Mouse (Mus musculus) heart, embryonic 10.5 days (tissue): ENCODE data around the gene Skint9. TPM values are rescaled to one million over a fixed set of nuclear protein-coding genes. Genes with fewer than 3 reads are reported as not detected.
"Not testable (repeated sequence)": the region's sequence is repeated elsewhere in the genome, so short reads cannot be mapped to it uniquely, and the experiment has no call there.

Source experiments
- DNase-seq: peaks from one replicate; pipeline ENCODE4 v3.0.0-alpha.2; 2017; ENCODE audit warnings: low spot score
- H3K27ac ChIP-seq: fragments of 300-500 bp; sonication (generic); 2 replicates; pipeline ENCODE4 v1.5.1; 2016; ENCODE audit warnings: mild to moderate bottlenecking
- H3K27me3 ChIP-seq: fragments of 300-500 bp; sonication (generic); 2 replicates; pipeline ENCODE4 v1.6.1; 2016; ENCODE audit warnings: mild to moderate bottlenecking; ENCODE audit not compliant: poor library complexity, insufficient read depth, severe bottlenecking
- H3K36me3 ChIP-seq: fragments of 300-500 bp; sonication (generic); 2 replicates; pipeline ENCODE4 v1.6.1; 2016; ENCODE audit warnings: mild to moderate bottlenecking, moderate library complexity
- H3K4me1 ChIP-seq: fragments of 300-500 bp; sonication (generic); 2 replicates; pipeline ENCODE4 v1.6.1; 2016; ENCODE audit warnings: mild to moderate bottlenecking
- H3K4me3 ChIP-seq: fragments of 300-500 bp; sonication (generic); 2 replicates; pipeline ENCODE4 v1.5.1; 2016; ENCODE audit warnings: mild to moderate bottlenecking, moderate library complexity
- H3K9me3 ChIP-seq: fragments of 300-500 bp; sonication (generic); 2 replicates; pipeline ENCODE4 v1.6.1; 2016; ENCODE audit warnings: mild to moderate bottlenecking, moderate library complexity
- WGBS: fragments of 180-500 bp; shearing (Covaris S2); methylation state at CpG from one replicate; pipeline ENCODE4 v1.1.7; 2016; 5-methylcytosine and 5-hydroxymethylcytosine counted together
- polyA plus RNA-seq: library from polyadenylated mRNA; unstranded; fragments of >200 nt; fragmentation: Nextera tagmentation; extraction: Ambion mirVana; gene quantifications from 2 replicates; pipeline ENCODE4 v1.2.1, GENCODE M21; 2016

The Skint9 gene
- not detected in 2 replicates for polyA plus RNA-seq

- no peaks in the 10 kb centered on the region for H3K4me1 ChIP-seq
- no peaks in the 10 kb centered on the region for H3K27me3 ChIP-seq
- no peak within 1 kb of the TSS for H3K27ac ChIP-seq
- no peaks in the 10 kb centered on the region for H3K36me3 ChIP-seq
- no peak for DNase-seq
- peaks cover 9% of the 10 kb centered on the region for H3K9me3 ChIP-seq
- no peak within 1 kb of the TSS for H3K4me3 ChIP-seq
Measured at GRCm38 (mm10) chr4:112433885-112434284, at the start of gene Skint9. TSS of gene Skint9 (minus strand) at chr4:112433985.

GRCm38 (mm10) chr4:112432685-112433084 is 1.1 kb downstream of the Skint9 start:
- Histone ChIP-seq H3K27ac (no peak overlapping the region), H3K27me3 (no peaks in the 10 kb centered on the region), H3K4me1 (no peaks in the 10 kb centered on the region), H3K36me3 (no peaks in the 10 kb centered on the region), H3K4me3 (no peak overlapping the region), H3K9me3 (peaks cover 5% of the 10 kb centered on the region)
- no peak for DNase-seq
- 60% methylated on average over 1 of the region's 1 CpGs for WGBS

DNA sequence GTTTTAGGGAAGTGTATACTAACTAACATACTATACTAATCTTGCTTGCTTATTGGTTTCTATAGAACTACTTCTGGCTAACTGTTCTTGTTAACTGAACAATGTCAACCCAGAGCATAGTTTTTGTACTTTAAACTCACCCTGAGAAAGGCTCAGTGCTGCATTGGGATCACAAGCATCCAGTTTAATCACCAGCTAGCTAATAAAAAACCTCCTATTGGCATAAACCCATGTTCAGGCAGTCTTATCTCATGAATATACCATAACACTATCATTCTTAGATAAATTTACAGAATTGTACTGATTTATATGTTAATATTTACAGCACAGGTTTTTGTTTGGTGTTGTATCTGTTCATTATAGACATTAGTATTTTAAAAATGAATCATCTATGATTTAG is 1.6 kb downstream of the Skint9 start:
- H3K4me3 ChIP-seq: no peak overlapping the region
- no peaks in the 10 kb centered on the region for H3K4me1 ChIP-seq
- H3K27ac ChIP-seq: no peak overlapping the region

GRCm38 (mm10) chr4:112349111-112349510 is 84.7 kb downstream of the Skint9 start:
- H3K36me3 ChIP-seq, H3K4me1 ChIP-seq, H3K27me3 ChIP-seq, DNase-seq, H3K9me3 ChIP-seq, H3K27ac ChIP-seq, H3K4me3 ChIP-seq: not testable (repeated sequence)
- WGBS: 90% methylated on average over 17 of the region's 17 CpGs

More for the DNA sequence above, 1.6 kb downstream of the Skint9 start:
- no peak for DNase-seq
- H3K27me3 ChIP-seq: no peaks in the 10 kb centered on the region
- peaks cover 2% of the 10 kb centered on the region; the same call in 1 of the 2 replicates for H3K9me3 ChIP-seq
- no peaks in the 10 kb centered on the region for H3K36me3 ChIP-seq

Other genes with a start within 250 kb of the Skint9 start
- gene Skint3, start 201.7 kb downstream of the Skint9 start, polyA plus RNA-seq: not detected in 2 replicates
- not detected in 2 replicates for gene Skint2, start 123.2 kb upstream of the Skint9 start, polyA plus RNA-seq